Mouse (Mus musculus) heart, postnatal 0 days (tissue): ENCODE data around the gene Sdf2. TPM values are rescaled to one million over a fixed set of nuclear protein-coding genes. Genes with fewer than 3 reads are reported as not detected.
"Not testable (repeated sequence)": the region's sequence is repeated elsewhere in the genome, so short reads cannot be mapped to it uniquely, and the experiment has no call there.

Experiments used
- ATAC-seq: fragments of 200-750 bp; cut with Nextera tagmentation; 2 replicates; pipeline ENCODE4 v1.8.0; 2017; ENCODE audit warnings: low read depth, moderate number of reproducible peaks, moderate library complexity; ENCODE audit not compliant: insufficient read depth
- DNase-seq: peaks from one replicate; pipeline ENCODE4 v3.0.0-alpha.2; 2016; ENCODE audit warnings: low spot score
- H3K27ac ChIP-seq: fragments of 300-500 bp; sonication (generic); 2 replicates; pipeline ENCODE4 v1.5.1; 2014; ENCODE audit warnings: low read depth, mild to moderate bottlenecking
- H3K27me3 ChIP-seq: fragments of 300-500 bp; sonication (generic); 2 replicates; pipeline ENCODE4 v1.6.1; 2014; ENCODE audit warnings: low read length, mixed read lengths; ENCODE audit not compliant: control insufficient read depth, insufficient read depth
- H3K36me3 ChIP-seq: fragments of 300-500 bp; sonication (generic); replicated peaks from 2 replicates; pipeline ENCODE4 v1.6.1; 2014; ENCODE audit warnings: low read length, mixed read lengths; ENCODE audit not compliant: control insufficient read depth, insufficient read depth
- H3K4me1 ChIP-seq: fragments of 300-500 bp; sonication (generic); 2 replicates; pipeline ENCODE4 v1.6.1; 2014; ENCODE audit warnings: antibody characterized with exemption; ENCODE audit not compliant: control insufficient read depth, insufficient read depth
- H3K4me2 ChIP-seq: fragments of 300-500 bp; sonication (generic); 2 replicates; pipeline ENCODE4 v1.6.1; 2014; ENCODE audit warnings: low read depth, mild to moderate bottlenecking, low read length, moderate library complexity
- H3K4me3 ChIP-seq: fragments of 300-500 bp; sonication (generic); 2 replicates; pipeline ENCODE4 v1.5.1; 2014; ENCODE audit warnings: low read depth, low read length
- H3K9ac ChIP-seq: fragments of 300-500 bp; sonication (generic); replicated peaks from 2 replicates; pipeline ENCODE4 v1.6.1; 2014; ENCODE audit warnings: low read depth, low read length, mixed read lengths
- H3K9me3 ChIP-seq: fragments of 300-500 bp; sonication (generic); replicated peaks from 2 replicates; pipeline ENCODE4 v1.6.1; 2016; ENCODE audit warnings: low read length; ENCODE audit not compliant: control insufficient read depth
- CTCF ChIP-seq: IDR thresholded peaks from 2 replicates; pipeline ENCODE4 v1.5.1; 2016; ENCODE audit warnings: antibody characterized with exemption, control low read depth, low read depth
- EP300 ChIP-seq: IDR thresholded peaks from 2 replicates; pipeline ENCODE4 v1.6.1; 2016; ENCODE audit warnings: antibody characterized with exemption, low read depth
- WGBS: fragments of 180-500 bp; shearing (Covaris S2); extraction: QIAGEN DNeasy Blood & Tissue Kit; methylation state at CpG from one replicate; pipeline ENCODE4 v1.1.7; 2014; 5-methylcytosine and 5-hydroxymethylcytosine counted together
- polyA plus RNA-seq: library from polyadenylated mRNA; unstranded; fragments of >200 nt; fragmentation: Nextera tagmentation; extraction: Ambion mirVana; gene quantifications from 2 replicates; pipeline ENCODE4 v1.2.1, GENCODE M21; 2015
- total RNA-seq: library from RNA; depleted of rRNA; stranded (reverse); fragments of >200 nt; gene quantifications from 2 replicates; pipeline ENCODE4 v1.2.3, GENCODE M21; 2014; ENCODE audit warnings: low replicate concordance

Gene Sdf2
- total and polyA plus RNA-seq, 2 experiments from 2014 or later = 58.9 to 101 TPM

- Histone ChIP-seq H3K36me3 (peaks cover 71% of the 10 kb centered on the region), H3K27ac (no peak overlapping the region), H3K9ac (no peak overlapping the region), H3K27me3 (no peaks in the 10 kb centered on the region), H3K9me3 (no peaks in the 10 kb centered on the region), H3K4me1 (no peaks in the 10 kb centered on the region), H3K4me3 (no peak overlapping the region), H3K4me2 (no peak overlapping the region)
- ATAC-seq (no peak), DNase-seq (no peak)
- 89% methylated on average over 6 of the region's 6 CpGs for WGBS
- TF ChIP-seq EP300 (no peak), CTCF (no peak)
Measured at GRCm38 (mm10) chr11:78265571-78265970, 20.0 kb downstream of the Sdf2 start.

GRCm38 (mm10) chr11:78271986-78272385 lies 26.4 kb downstream of the Sdf2 start:
- H3K4me1 ChIP-seq = no peaks in the 10 kb centered on the region
- H3K4me3 ChIP-seq = no peak overlapping the region
- no peak overlapping the region for H3K9ac ChIP-seq
- H3K4me2 ChIP-seq = no peak overlapping the region
- no peaks in the 10 kb centered on the region for H3K27me3 ChIP-seq
- H3K36me3 ChIP-seq = peaks cover 97% of the 10 kb centered on the region
- no peak for DNase-seq
- no peak overlapping the region for H3K27ac ChIP-seq
- TF ChIP-seq EP300 = no peak
- TF ChIP-seq CTCF = no peak
- no peak for ATAC-seq
- H3K9me3 ChIP-seq = no peaks in the 10 kb centered on the region
- WGBS = 86% methylated on average over 13 of the region's 13 CpGs

GRCm38 (mm10) chr11:78275596-78275995 lies 30.1 kb downstream of the Sdf2 start:
- H3K4me2 ChIP-seq = no peak overlapping the region
- H3K27ac ChIP-seq = no peak overlapping the region
- H3K36me3 ChIP-seq = peaks cover 98% of the 10 kb centered on the region
- H3K4me3 ChIP-seq = no peak overlapping the region
- 100% methylated on average over 1 of the region's 1 CpGs for WGBS
- DNase-seq (no peak), ATAC-seq (no peak)
- TF ChIP-seq EP300 (no peak), CTCF (no peak)
- no peaks in the 10 kb centered on the region for H3K27me3 ChIP-seq
- H3K9me3 ChIP-seq = no peaks in the 10 kb centered on the region
- no peak overlapping the region for H3K9ac ChIP-seq
- H3K4me1 ChIP-seq = no peaks in the 10 kb centered on the region

- not testable (repeated sequence) for H3K27ac ChIP-seq, DNase-seq, H3K9me3 ChIP-seq, H3K4me1 ChIP-seq, H3K4me2 ChIP-seq, ATAC-seq, H3K9ac ChIP-seq, H3K27me3 ChIP-seq, H3K4me3 ChIP-seq
- WGBS = over 99% methylated on average over 4 of the region's 4 CpGs
- H3K36me3 ChIP-seq = peaks cover 100% of the 10 kb centered on the region
Measured at GRCm38 (mm10) chr11:78276169-78276568, 30.6 kb downstream of the Sdf2 start.

GRCm38 (mm10) chr11:78278853-78279252 lies 33.3 kb downstream of the Sdf2 start:
- H3K4me3 ChIP-seq = no peak overlapping the region
- no peak for DNase-seq
- H3K4me2 ChIP-seq = no peak overlapping the region
- WGBS = 62% methylated on average over 7 of the region's 7 CpGs
- no peak; the same call in 1 of the 2 replicates for TF ChIP-seq EP300
- TF ChIP-seq CTCF = no peak
- H3K4me1 ChIP-seq = no peaks in the 10 kb centered on the region
- no peak for ATAC-seq
- H3K36me3 ChIP-seq = peaks cover 98% of the 10 kb centered on the region
- H3K27me3 ChIP-seq = no peaks in the 10 kb centered on the region
- H3K27ac ChIP-seq = no peak overlapping the region
- no peaks in the 10 kb centered on the region for H3K9me3 ChIP-seq
- no peak overlapping the region for H3K9ac ChIP-seq

- H3K27me3 ChIP-seq = no peaks in the 10 kb centered on the region
- peaks cover 98% of the 10 kb centered on the region for H3K36me3 ChIP-seq
- 78% methylated on average over 4 of the region's 4 CpGs for WGBS
- ATAC-seq (no peak), DNase-seq (no peak)
- no peaks in the 10 kb centered on the region for H3K4me1 ChIP-seq
- no peak overlapping the region for H3K4me3 ChIP-seq
- no peak overlapping the region for H3K27ac ChIP-seq
- TF ChIP-seq CTCF (no peak), EP300 (no peak)
- no peaks in the 10 kb centered on the region for H3K9me3 ChIP-seq
- H3K9ac ChIP-seq = no peak overlapping the region
- H3K4me2 ChIP-seq = no peak overlapping the region
Measured at GRCm38 (mm10) chr11:78279586-78279985, 34.0 kb downstream of the Sdf2 start.
